Mouse (Mus musculus) erythroblast, embryonic 14.5 days (primary cell): Measurements from ENCODE around the gene Rep15. TPM values are rescaled to one million over a fixed set of nuclear protein-coding genes. Genes with fewer than 3 reads are reported as not detected.

Source experiments
- H3K27me3 ChIP-seq: 2 replicates; pipeline ENCODE4 v1.6.1; 2012; ENCODE audit warnings: inconsistent platforms; ENCODE audit not compliant: control insufficient read depth
- H3K36me3 ChIP-seq: 2 replicates; pipeline ENCODE4 v1.6.1; 2012; ENCODE audit warnings: mild to moderate bottlenecking, inconsistent platforms; ENCODE audit not compliant: control insufficient read depth
- H3K4me1 ChIP-seq: 2 replicates; pipeline ENCODE4 v1.6.1; 2012; ENCODE audit warnings: inconsistent platforms; ENCODE audit not compliant: control insufficient read depth
- H3K4me3 ChIP-seq: replicated peaks from 2 replicates; pipeline ENCODE3; 2012; ENCODE audit warnings: moderate library complexity, mild to moderate bottlenecking, inconsistent platforms
- H3K9me3 ChIP-seq: 2 replicates; pipeline ENCODE4 v1.6.1; 2012; ENCODE audit warnings: low read length, inconsistent platforms, mixed read lengths; ENCODE audit not compliant: control insufficient read depth
- GATA1 ChIP-seq: IDR thresholded peaks from 2 replicates; pipeline ENCODE4 v1.6.1; 2012; ENCODE audit warnings: low read length, inconsistent platforms, mixed read lengths
- TAL1 ChIP-seq: IDR thresholded peaks from 3 replicates; pipeline ENCODE4 v1.6.1; 2012; ENCODE audit warnings: low read length, inconsistent platforms, mixed read lengths
- polyA plus RNA-seq: library from polyadenylated mRNA; stranded (reverse); fragments of >175 nt; gene quantifications from 2 replicates; pipeline ENCODE4 v1.2.3, GENCODE M21; 2012

The Rep15 gene
- polyA plus RNA-seq, result not detected in 2 replicates

GRCm38 (mm10) chr6:147032303-147032925 is at the start of gene Rep15:
Rep15 (plus strand) TSS chr6:147032584.
- H3K4me3 ChIP-seq, result no peak within 1 kb of the TSS
- H3K9me3 ChIP-seq, result no peaks in the 10 kb centered on the region
- TF ChIP-seq GATA1 (no peak), TAL1 (no peak)
- H3K27me3 ChIP-seq, result no peaks in the 10 kb centered on the region; the same call in 1 of the 2 replicates
- no peaks in the 10 kb centered on the region for H3K4me1 ChIP-seq
- H3K36me3 ChIP-seq, result peaks cover 6% of the 10 kb centered on the region; the same call in 1 of the 2 replicates

- Histone ChIP-seq H3K4me1 (no peaks in the 10 kb centered on the region), H3K4me3 (no peak overlapping the region), H3K9me3 (no peaks in the 10 kb centered on the region), H3K36me3 (no peaks in the 10 kb centered on the region; the same call in 1 of the 2 replicates), H3K27me3 (no peaks in the 10 kb centered on the region)
- TF ChIP-seq TAL1, result no peak
- no peak for TF ChIP-seq GATA1
Observed at GRCm38 (mm10) chr6:146984569-146984968, 47.8 kb upstream of the Rep15 start.

DNA sequence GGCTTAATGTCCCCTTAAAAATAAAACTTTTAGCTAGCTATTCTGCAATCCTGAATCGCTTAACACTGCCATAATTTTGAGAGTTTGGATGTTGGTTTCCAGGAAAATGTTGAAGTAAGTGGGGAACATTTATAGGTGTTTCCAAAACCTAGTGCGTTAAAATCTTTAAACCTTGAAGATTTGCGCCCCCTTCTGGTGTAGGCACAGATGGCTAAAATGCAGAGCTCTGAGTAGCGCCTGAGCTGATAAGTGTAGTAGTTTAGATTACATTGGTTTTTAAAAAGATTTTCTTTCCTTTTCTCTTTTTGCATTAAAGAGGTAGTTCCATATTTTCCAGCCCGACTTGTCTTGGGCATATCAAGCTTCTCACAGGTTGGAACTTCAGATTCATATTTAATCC is 38.1 kb upstream of the Rep15 start:
- Histone ChIP-seq H3K4me1 (no peaks in the 10 kb centered on the region), H3K27me3 (no peaks in the 10 kb centered on the region), H3K36me3 (no peaks in the 10 kb centered on the region; the same call in 1 of the 2 replicates), H3K4me3 (no peak overlapping the region), H3K9me3 (no peaks in the 10 kb centered on the region)
- TF ChIP-seq GATA1 (no peak), TAL1 (no peak)

DNA sequence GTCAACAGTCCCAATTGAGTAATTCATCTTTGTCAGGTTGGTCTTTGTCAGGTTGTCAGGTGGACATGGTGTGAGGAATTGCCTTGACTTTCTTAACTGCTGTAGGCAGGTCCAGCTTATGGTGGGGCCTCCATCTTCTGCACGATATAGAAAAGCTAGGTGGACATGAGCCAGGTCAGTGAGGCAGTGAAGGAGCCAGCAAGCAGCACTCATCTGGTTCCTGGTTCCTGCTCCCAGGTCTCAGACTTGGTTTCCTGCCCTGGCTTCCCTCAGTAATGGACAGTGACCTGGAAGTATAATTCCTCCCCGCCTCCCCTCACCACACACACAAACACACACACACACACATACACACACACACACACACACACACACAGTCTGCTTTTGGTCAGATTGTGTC is 37.0 kb upstream of the Rep15 start:
- TF ChIP-seq TAL1 (no peak), GATA1 (no peak)
- Histone ChIP-seq H3K4me3 (no peak overlapping the region), H3K36me3 (no peaks in the 10 kb centered on the region; the same call in 1 of the 2 replicates), H3K27me3 (no peaks in the 10 kb centered on the region), H3K4me1 (no peaks in the 10 kb centered on the region), H3K9me3 (no peaks in the 10 kb centered on the region)

GRCm38 (mm10) chr6:146995878-146996277 is 36.5 kb upstream of the Rep15 start:
- Histone ChIP-seq H3K9me3 (no peaks in the 10 kb centered on the region), H3K36me3 (no peaks in the 10 kb centered on the region; the same call in 1 of the 2 replicates), H3K27me3 (no peaks in the 10 kb centered on the region), H3K4me3 (no peak overlapping the region), H3K4me1 (no peaks in the 10 kb centered on the region)
- TF ChIP-seq TAL1 (no peak), GATA1 (no peak)

GRCm38 (mm10) chr6:146997006-146997405 is 35.4 kb upstream of the Rep15 start:
- Histone ChIP-seq H3K36me3 (no peaks in the 10 kb centered on the region; the same call in 1 of the 2 replicates), H3K4me1 (no peaks in the 10 kb centered on the region), H3K27me3 (no peaks in the 10 kb centered on the region), H3K4me3 (no peak overlapping the region), H3K9me3 (no peaks in the 10 kb centered on the region)
- TF ChIP-seq GATA1, result no peak
- TF ChIP-seq TAL1, result no peak

DNA sequence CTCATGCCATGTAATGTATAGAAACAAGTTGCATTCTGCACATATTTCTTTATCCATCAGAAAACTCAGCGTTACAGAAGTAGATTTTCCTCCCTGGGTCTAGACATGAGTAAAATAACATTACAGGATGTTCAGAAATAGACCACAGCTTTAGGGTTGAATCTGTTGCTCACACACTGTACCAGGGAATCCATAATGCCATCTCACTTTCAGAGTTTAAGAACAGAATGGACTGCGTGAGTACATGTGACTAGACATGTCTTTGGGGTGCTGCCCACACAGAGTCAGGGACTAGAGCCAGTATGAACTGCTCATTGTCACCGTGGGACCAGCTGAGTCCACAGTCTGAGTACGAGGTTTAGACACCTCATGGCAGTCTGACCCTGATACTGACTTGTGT is 33.7 kb upstream of the Rep15 start:
- Histone ChIP-seq H3K4me3 (no peak overlapping the region), H3K9me3 (no peaks in the 10 kb centered on the region)
- no peak for TF ChIP-seq TAL1

DNA sequence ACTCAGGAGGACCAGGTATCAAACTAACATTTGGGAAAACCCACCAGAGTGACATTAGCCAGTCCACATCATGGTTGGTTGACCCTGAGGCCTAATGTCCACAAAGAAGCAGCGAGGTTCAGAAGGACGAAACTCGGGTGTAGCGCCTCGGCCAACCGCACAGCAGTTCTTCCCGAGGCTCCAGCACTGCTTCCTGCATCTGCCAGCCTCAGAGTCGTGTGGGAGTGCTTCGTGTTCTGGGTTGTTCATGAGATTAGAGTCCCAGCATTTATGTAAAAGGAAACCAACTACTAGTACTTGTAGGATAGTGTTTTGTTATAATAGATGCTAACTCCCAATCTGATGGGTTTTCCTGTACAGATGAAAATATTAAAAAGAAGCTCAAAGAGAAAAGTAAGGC is 33.1 kb upstream of the Rep15 start:
- Histone ChIP-seq H3K36me3 (no peaks in the 10 kb centered on the region; the same call in 1 of the 2 replicates), H3K9me3 (no peaks in the 10 kb centered on the region), H3K4me1 (no peaks in the 10 kb centered on the region), H3K4me3 (no peak overlapping the region), H3K27me3 (no peaks in the 10 kb centered on the region)
- TF ChIP-seq TAL1 (no peak), GATA1 (no peak)

More for the DNA sequence above, 33.7 kb upstream of the Rep15 start:
- no peaks in the 10 kb centered on the region for H3K4me1 ChIP-seq
- H3K36me3 ChIP-seq, result no peaks in the 10 kb centered on the region; the same call in 1 of the 2 replicates
- H3K27me3 ChIP-seq, result no peaks in the 10 kb centered on the region

DNA sequence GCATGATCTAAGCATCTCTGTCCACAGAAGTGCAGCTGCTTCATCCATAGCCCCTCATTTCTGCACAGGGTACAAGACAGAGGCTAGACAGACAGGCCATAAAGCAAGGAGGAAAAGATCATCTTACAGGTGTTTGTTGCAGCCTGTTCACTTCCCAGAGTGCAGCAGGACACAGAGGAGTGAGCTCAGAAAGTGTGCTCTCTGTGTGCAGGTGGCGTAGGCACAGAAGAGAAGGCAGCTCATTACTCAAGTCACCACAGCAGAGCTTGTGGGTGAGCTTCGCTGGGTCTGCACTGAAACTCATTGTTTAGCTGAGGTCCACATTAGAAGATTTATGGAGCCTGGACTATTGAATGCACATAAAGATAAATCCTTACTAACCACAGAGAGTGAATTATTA is 32.6 kb upstream of the Rep15 start:
- Histone ChIP-seq H3K4me1 (no peaks in the 10 kb centered on the region), H3K36me3 (no peaks in the 10 kb centered on the region; the same call in 1 of the 2 replicates)

GRCm38 (mm10) chr6:147008148-147008547 is 24.2 kb upstream of the Rep15 start:
- H3K36me3 ChIP-seq, result peaks cover 2% of the 10 kb centered on the region; the same call in 1 of the 2 replicates
- H3K9me3 ChIP-seq, result no peaks in the 10 kb centered on the region
- H3K4me3 ChIP-seq, result no peak overlapping the region
- H3K27me3 ChIP-seq, result no peaks in the 10 kb centered on the region
- H3K4me1 ChIP-seq, result no peaks in the 10 kb centered on the region
- no peak for TF ChIP-seq GATA1

More for the DNA sequence above, 32.6 kb upstream of the Rep15 start:
- Histone ChIP-seq H3K4me3 (no peak overlapping the region), H3K9me3 (no peaks in the 10 kb centered on the region), H3K27me3 (no peaks in the 10 kb centered on the region)
- TF ChIP-seq GATA1 (no peak), TAL1 (no peak)
